Mouse (Mus musculus) right cerebral cortex, postnatal 14 days (tissue): ENCODE data around the gene Taok3.

Experiments used
- DNase-seq: peaks from one replicate; pipeline ENCODE4 v3.0.0; 2022

Taok3 gene

DNA sequence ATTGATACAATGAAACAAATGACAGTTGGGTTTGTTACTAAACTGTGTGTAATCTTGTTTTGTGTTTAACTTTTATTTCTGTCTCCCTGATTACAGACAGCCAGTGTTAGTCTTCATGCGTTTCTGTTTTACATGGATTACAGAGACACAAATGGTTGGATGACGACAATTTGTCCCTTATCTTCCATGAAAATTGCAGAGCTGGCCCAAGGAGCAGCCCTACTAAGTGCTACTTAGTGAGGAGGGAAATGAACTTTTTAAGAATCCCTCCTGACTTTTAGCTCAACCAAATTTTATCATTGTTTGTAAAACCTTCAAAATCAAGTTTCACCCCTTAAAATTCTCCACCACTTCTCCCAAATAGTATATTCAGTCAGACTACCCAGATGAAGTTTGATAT, 1.7 kb upstream of the Taok3 start:
- DNase-seq = no peak

DNA sequence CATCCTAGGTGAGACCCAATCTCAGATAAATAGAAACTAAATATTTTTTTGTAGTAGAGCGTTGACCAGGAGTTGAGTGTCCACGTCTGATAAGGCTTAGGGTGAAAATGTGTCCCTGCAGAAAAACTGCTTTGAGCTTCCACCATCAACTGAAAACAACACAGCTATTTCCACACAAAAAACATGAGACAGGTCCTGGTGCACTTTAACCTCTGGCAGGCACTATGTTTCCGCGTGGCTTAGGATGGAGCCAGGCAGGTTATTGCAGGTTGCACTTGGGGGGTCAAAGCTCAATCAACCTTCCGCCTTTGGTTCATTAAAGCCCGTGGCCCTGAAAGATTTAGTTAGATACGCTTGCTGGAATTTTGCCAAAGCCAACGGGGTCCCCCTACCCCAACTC, 1.1 kb upstream of the Taok3 start:
- DNase-seq = no peak

GRCm38 (mm10) chr5:117120489-117121466, 849 bp downstream of the Taok3 start:
- no peak for DNase-seq

- no peak for DNase-seq
These were observed 1.7 kb downstream of the Taok3 start for GRCm38 (mm10) chr5:117121657-117122056.

- DNase-seq = no peak
These were observed 3.2 kb downstream of the Taok3 start for GRCm38 (mm10) chr5:117123102-117123501.

DNA sequence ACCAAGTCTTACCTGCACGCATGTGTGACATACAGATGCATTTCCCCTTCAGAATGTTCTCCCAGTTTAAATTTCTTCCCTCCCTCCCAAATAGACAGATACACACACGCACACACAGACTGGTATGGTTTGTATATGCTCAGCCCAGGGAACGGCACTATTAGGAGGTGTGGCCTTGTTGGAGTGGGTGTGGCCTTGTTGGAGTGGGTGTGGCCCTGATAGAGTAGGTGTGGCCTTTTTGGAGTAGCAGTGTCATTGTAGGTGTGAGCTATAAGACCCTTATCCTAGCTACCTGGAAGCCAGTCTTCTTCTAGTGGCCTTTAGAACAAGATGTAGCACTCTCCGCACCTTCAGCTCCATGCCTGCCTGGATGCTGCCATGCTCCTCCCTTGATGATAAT, 3.9 kb downstream of the Taok3 start:
- no peak for DNase-seq

DNA sequence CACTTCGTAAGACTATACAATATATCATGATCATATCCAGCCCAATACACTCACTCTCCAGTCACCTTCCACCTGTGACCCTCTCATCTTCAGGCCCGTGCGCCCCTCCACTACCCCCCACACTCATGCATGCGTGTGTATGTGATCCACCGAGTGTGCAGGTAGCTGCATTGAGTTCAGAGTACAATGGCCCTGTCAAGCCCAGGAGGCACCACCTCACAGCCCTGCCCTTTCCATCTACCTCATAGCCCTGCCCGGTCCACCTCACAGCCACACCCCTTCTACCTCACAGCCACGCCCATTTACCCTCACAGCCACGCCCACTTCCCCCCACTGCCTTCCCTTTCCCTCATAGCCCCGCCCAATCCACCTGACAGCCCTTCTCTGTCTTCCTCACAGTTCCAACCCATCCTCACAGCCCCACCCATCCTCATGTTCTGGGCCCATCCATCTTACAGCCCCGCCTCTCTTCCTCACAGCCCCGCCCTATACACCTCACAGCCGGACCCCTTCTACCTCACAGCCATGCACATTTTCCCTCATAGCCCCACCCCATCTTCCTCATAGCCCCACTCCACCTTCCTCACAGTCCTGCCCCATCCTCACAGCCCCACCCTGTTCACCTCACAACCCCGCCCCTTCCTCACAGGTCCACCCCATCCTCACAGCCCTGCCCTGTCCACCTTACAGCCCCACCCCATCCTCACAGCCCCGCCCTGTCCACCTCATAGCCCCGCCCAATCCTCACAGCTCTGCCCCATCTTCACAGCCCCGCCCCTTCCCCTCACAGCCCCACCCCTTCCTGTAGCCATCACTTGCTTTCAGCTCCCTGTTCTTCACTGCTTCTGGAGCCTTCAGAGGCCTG, 5.8 kb downstream of the Taok3 start:
- no peak for DNase-seq

DNA sequence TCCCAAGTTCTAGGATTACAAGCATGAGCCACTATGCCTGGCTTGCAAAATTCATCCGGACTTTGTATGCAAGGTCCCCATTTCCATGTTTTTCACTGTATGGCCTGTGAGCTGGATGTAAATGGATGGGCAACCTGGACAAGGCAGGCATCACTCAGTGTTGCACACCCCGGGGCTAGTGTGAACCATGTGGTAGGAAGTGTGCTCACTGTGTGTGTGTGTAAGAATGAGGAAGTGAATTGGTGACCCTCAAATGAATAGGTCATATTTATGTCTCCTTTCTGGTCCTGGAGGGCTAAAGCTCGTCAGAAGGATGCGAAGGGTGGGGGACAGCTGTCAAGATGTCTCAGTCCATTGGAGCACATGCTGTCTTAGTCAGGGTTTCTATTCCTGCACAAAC, 7.1 kb downstream of the Taok3 start:
- no peak for DNase-seq

DNA sequence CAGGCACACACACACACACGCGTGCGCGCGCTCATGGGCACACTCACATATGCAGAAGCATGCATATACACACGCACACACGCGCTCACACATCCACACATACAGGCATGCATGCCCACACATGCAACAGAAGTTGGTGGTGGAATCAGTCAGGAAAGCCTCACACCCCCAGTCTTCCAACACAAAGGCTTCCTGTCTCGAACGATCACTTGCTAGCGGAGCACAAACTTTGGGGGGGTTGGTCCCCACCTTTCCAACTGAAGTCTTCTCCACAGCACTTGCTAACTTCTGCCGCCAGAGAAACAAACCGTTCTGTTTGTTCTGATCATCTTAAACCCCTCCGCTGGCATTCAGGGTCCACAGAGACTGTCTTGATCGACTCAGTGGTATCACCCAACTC, 10.8 kb downstream of the Taok3 start:
- no peak for DNase-seq

DNA sequence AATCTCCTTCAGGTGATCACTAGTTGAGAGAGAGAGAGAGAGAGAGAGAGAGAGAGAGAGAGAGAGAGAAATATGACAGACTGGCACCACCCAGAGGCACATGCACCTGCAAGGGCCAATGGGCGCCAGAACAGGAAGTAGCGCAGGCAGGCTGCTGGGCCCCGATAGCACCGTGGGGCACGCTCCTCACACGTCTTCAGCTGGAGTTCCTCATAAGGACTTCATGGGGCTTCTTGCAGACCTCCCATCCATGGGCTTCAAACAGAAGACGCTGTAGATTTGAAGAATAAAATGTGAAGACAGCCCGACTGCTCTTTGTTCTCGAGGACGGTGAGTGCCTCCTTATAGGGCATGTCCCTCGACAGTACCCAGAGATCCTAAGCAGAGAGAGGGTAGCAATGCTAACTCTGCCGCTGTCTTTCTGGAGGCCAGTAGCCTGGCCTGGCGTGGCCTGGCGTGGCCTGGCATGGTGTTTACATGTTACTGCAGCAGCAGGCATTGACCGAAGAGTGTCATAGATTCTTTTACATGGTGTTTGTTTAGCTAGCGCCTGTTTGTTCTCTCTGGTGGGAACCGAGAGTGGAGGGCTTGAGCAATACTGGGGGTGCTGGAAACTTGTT, 13.6 kb downstream of the Taok3 start:
- DNase-seq = no peak

DNA sequence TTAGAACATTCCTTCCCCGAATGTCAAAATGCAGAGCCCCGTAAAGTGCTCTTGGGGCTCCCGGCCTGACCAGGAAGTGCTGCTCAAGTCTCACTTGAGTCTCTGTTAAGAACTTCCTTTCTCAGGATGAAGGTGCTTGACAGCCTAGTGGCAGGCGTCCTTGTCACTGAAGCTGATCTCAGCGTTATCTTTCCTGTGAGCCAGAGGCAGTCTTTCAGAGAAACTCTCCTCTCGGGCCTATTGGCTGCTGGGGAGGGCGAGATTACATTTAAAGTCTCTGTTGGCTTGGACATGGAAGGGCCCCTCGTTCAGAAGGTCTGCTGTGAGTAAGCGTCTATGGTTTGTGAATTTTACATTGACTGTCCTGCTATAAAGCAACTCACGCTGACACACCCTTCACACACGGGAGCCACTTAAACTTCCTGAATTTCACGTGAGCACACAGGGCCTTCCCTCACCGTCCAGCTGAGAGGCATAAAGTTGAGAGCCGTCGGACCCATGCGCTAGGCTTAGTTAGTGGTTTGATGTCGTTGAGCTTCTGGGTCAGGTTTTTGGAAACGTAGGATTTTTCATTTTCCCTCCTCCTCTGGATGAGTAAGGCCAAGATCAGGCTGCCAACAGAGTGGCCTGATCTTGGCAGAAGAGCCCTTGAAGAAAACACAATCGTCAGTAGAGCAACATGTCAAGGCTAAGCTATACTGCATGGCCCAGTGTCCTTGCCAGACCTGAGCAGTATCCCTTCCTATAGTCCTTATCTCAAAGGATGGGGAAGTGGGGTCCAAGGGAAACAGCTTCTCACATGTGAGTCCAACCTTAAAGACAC, 14.3 kb downstream of the Taok3 start:
- no peak for DNase-seq

DNA sequence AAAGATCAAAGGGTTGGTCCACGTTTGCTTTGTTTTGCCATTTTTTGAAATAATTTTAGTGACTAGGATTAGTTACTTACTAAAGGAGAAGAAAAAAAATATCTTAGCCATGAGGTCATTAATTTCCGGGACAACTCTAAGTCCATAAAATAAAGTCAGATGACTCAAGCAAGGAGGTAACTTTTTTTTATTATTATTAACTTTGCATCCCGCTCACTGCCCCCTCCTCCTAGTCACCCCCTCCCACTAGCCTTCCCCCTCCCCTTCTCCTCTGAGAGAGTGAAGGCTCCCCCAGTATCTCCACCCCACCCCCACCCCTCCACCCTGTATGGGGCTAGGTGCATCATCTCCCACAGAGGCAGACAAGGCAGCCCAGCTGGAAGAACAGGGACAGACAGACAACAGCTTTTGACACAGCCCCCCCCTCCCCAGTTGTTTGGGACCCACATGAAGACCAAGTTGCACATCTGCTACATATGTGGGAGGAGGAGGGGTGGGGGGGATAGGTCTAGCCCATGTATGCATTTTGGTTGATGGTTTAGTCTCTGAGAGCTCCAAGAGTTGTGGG, 15.0 kb downstream of the Taok3 start:
- no peak for DNase-seq

- DNase-seq = no peak
These were observed 15.9 kb downstream of the Taok3 start for GRCm38 (mm10) chr5:117135869-117136268.

DNA sequence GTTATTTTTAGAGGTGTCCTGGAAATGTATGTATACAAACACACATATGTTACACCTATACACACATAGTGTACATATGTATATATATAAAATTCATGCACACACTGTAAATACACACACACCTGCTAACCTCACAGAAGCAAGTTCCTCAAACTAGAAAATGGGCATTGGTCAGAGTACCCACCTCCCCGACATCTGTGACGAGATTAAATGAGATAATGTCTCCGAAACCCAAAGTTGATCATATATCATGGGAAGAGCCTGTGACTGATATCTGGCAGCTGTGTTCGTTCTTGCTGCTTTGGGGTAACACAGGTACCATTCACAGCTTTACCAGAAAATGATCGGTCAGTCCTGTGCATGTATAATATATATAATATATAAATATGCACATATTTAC, 16.6 kb downstream of the Taok3 start:
- no peak for DNase-seq

DNA sequence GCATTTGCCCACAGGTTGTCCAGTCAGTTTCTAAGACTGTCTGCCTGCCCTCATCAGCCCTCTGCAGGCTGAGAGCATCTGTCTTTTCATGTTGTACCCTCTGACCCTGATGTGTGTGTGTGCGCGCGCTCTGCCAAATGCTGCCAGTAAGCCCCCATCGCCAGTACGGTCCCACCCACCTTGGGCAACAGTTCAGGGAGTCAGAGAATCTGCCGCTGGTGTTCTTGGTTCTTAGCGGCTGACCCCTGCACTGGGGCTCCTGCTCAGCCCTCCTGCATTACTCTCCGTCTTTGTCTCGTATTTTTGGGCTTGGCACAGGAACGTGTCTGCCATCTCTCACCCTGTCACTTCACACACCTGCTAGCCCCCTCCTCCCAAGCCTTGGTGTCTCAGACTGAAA, 17.1 kb downstream of the Taok3 start:
- no peak for DNase-seq

DNA sequence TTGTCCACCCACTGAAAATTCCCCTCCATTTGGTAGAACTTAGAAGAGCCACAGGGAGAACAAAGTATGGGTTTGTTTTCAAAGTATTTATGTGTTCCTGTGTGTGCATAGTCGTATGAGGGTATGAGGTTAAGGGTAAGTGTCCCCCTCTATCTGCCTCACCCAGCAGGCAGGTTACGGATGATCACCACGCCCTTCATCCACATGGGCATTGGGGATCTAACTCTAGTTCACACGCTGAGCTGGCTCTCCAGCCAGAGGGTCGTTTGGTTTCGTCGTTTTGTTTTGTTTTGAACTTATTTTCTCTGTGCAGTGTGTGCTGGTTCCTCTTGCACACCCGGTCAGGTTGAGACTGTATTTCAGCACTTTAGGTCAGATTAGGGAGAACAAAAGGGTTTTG, 17.7 kb downstream of the Taok3 start:
- DNase-seq = no peak

DNA sequence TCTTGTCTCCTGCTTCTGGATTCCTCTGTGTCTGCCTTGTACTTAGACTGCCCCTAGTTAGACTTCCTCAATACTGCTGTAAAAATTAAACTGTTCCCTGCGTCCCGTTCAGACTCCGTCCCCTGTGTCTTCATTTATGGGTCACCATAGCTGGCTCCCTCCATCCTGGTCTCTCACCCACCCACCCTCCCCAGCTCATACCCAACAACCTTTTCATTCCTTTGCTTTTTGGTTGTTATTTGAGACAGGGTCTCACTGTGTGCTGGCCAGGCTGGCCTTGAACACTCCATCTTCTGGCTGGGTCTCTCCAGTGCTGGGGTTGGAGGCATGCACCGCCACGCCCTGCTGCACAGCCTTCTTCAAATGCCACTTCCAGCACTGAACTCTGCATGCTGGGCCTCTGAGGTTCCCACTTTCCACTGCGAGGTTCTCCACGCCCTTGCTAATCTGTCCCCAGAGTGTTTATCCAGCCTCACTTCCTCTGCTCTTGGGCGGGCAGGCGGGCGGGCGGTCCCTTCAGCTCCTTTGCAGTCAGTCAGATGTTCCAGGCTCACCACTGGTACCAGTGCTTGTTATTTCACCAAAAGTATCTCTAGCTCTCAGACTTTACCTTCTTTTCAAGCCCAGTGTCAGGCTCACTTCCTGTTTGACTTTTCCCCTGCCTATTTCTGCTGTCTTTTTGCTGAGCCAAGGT, 18.5 kb downstream of the Taok3 start:
- no peak for DNase-seq

- DNase-seq = no peak
These were observed 19.9 kb downstream of the Taok3 start for GRCm38 (mm10) chr5:117139822-117140221.

DNA sequence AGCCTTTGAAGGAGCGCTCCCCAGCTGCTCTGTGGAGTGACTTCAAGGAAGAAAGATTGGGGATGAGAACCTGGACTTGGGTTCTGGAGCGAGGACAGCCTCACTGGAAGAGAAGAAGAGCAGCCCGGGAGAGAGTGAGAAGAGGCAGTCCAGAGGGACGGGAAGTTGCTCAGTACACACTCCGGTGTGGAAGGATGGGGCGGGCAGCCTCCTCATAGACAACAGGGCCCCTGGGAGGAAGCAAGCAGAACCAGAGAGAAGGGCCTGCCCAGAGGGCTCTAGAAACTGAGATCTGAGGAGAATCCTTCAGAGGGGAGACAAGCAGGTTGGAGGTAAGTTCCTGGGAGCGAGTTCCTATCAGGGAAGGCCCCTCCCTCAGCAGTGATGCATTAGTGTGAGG, 20.4 kb downstream of the Taok3 start:
- no peak for DNase-seq

- DNase-seq = peak; percentile 54
These were observed 23.8 kb downstream of the Taok3 start for GRCm38 (mm10) chr5:117143721-117144135.

- no peak for DNase-seq
These were observed 26.2 kb downstream of the Taok3 start for GRCm38 (mm10) chr5:117146165-117146564.
